Mouse (Mus musculus) spleen, adult 2 months (tissue): ENCODE results near the gene Gm10271. TPM values are rescaled to one million over a fixed set of nuclear protein-coding genes. Genes with fewer than 3 reads are reported as not detected.

Experiments used
- DNase-seq, 2 experiments: peaks; one replicate each; pipeline versions ENCODE4 v3.0.0 to v3.0.0-alpha.2; 2012 to 2021; ENCODE audit warnings: low spot score in 2 of 2, low read depth in 1 of 2
- H3K27ac ChIP-seq: fragments of 200-500 bp; 2 replicates; pipeline ENCODE4 v1.5.1; 2012; ENCODE audit warnings: low read length, inconsistent platforms; ENCODE audit not compliant: insufficient read depth
- H3K27me3 ChIP-seq: fragments of 200-500 bp; 2 replicates; pipeline ENCODE4 v1.6.1; 2012; ENCODE audit warnings: mild to moderate bottlenecking, moderate library complexity, low read length, inconsistent platforms; ENCODE audit not compliant: control insufficient read depth, insufficient read depth
- H3K36me3 ChIP-seq: fragments of 200-500 bp; 2 replicates; pipeline ENCODE4 v1.6.1; 2012; ENCODE audit warnings: mild to moderate bottlenecking, low read length, inconsistent platforms; ENCODE audit not compliant: control insufficient read depth, insufficient read depth
- H3K4me1 ChIP-seq: fragments of 200-500 bp; 2 replicates; pipeline ENCODE4 v1.6.1; 2011; ENCODE audit warnings: inconsistent platforms; ENCODE audit not compliant: control insufficient read depth, insufficient read depth, insufficient read length
- H3K4me3 ChIP-seq: fragments of 200-500 bp; 2 replicates; pipeline ENCODE4 v1.5.1; 2011; ENCODE audit warnings: mild to moderate bottlenecking, inconsistent platforms; ENCODE audit not compliant: insufficient read depth, insufficient read length; ENCODE audit errors: extremely low read depth
- CTCF ChIP-seq: fragments of 200-500 bp; IDR thresholded peaks from 2 replicates; pipeline ENCODE4 v1.5.1; 2011; ENCODE audit warnings: mild to moderate bottlenecking, inconsistent platforms; ENCODE audit not compliant: insufficient read depth, insufficient read length, insufficient replicate concordance; ENCODE audit errors: extremely low read depth
- POLR2A ChIP-seq: fragments of 200-500 bp; IDR thresholded peaks from 2 replicates; pipeline ENCODE4 v1.6.1; 2011; ENCODE audit warnings: low read depth, low read length, inconsistent platforms
- WGBS: fragments of 180-500 bp; shearing (Covaris S2); methylation state at CpG from one replicate; pipeline ENCODE4 v1.1.7; 2018; 5-methylcytosine and 5-hydroxymethylcytosine counted together
- polyA plus RNA-seq: library from polyadenylated mRNA; depleted of rRNA; stranded (reverse); fragments of >200 nt; gene quantifications from 2 replicates; pipeline ENCODE4 v1.2.3, GENCODE M21; 2012

Gene Gm10271
- polyA plus RNA-seq, 1 experiment, result not detected

GRCm38 (mm10) chr10:116977858-116978257, 5.4 kb upstream of the Gm10271 start:
- H3K4me3 ChIP-seq, result no peak overlapping the region
- no peaks in the 10 kb centered on the region for H3K36me3 ChIP-seq
- TF ChIP-seq CTCF, result no peak
- no peak for TF ChIP-seq POLR2A
- no peak overlapping the region for H3K27ac ChIP-seq
- WGBS, result 86% methylated on average over 2 of the region's 2 CpGs
- H3K4me1 ChIP-seq, result no peaks in the 10 kb centered on the region
- no peak for DNase-seq
- no peaks in the 10 kb centered on the region for H3K27me3 ChIP-seq

GRCm38 (mm10) chr10:116977455-116977854, 5.0 kb upstream of the Gm10271 start:
- WGBS, result 56% methylated on average over 4 of the region's 4 CpGs
- Histone ChIP-seq H3K27me3 (no peaks in the 10 kb centered on the region), H3K4me3 (no peak overlapping the region), H3K36me3 (no peaks in the 10 kb centered on the region), H3K27ac (no peak overlapping the region), H3K4me1 (no peaks in the 10 kb centered on the region)
- TF ChIP-seq POLR2A (no peak), CTCF (no peak)
- DNase-seq, result no peak

- Histone ChIP-seq H3K4me1 (no peaks in the 10 kb centered on the region), H3K27ac (no peak overlapping the region), H3K4me3 (no peak overlapping the region), H3K36me3 (no peaks in the 10 kb centered on the region), H3K27me3 (no peaks in the 10 kb centered on the region)
- DNase-seq, result no peak
- WGBS, result 91% methylated on average over 4 of the region's 4 CpGs
- TF ChIP-seq CTCF (no peak), POLR2A (no peak)
Observed at GRCm38 (mm10) chr10:116968741-116969140, 3.7 kb downstream of the Gm10271 start.

- Histone ChIP-seq H3K4me1 (no peaks in the 10 kb centered on the region), H3K4me3 (no peak overlapping the region), H3K27ac (no peak overlapping the region), H3K27me3 (no peaks in the 10 kb centered on the region), H3K36me3 (no peaks in the 10 kb centered on the region)
- DNase-seq, result no peak
- WGBS, result 88% methylated on average over 6 of the region's 6 CpGs
- TF ChIP-seq CTCF, result no peak
- no peak for TF ChIP-seq POLR2A
Observed at GRCm38 (mm10) chr10:116966065-116966464, 6.3 kb downstream of the Gm10271 start.

DNA sequence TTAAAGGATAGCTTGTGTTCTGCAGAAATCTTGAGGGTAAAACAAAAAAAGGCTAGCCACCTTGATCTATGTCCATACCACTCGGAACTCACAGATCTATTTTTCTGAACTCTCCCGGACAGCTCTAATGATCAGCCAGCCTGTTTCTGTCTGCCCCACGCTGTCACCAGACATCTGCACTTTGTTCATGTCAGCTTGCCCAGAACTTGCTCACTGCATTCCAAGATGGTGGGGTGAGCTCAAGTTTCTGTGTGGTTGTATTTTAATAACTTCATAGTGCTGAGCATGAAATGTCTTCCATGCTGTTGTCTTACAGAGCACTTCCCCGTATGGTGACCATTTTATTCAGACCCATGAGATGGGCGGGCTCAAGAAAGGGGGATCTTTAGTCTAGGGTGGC, 7.1 kb downstream of the Gm10271 start:
- Histone ChIP-seq H3K36me3 (no peaks in the 10 kb centered on the region), H3K4me3 (no peak overlapping the region), H3K27me3 (no peaks in the 10 kb centered on the region), H3K4me1 (no peaks in the 10 kb centered on the region), H3K27ac (no peak overlapping the region)
- WGBS, result 80% methylated on average over 5 of the region's 5 CpGs
- TF ChIP-seq POLR2A (no peak), CTCF (no peak)
- no peak for DNase-seq

DNA sequence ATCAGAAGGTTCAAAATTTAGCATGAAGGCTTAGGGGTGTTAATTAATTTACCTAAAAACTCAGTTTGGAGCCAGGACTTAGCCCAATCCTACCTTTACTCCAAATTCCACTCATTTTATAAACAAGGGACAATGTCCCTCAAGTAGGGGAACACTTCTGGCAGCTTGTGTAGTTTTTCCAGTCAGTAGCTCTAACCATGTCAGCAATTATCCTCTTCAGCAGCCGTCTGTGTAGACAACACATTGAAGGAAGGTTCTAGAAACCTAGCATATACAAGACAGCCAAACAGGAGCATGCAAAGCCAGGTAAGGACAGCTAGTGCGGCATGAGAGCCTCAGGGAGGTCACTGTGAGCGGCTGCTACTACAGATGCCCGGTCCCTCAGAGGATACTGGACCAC, 7.8 kb downstream of the Gm10271 start:
- Histone ChIP-seq H3K27me3 (no peaks in the 10 kb centered on the region), H3K27ac (no peak overlapping the region), H3K4me3 (no peak overlapping the region), H3K36me3 (no peaks in the 10 kb centered on the region), H3K4me1 (no peaks in the 10 kb centered on the region)
- no peak for TF ChIP-seq CTCF
- no peak for TF ChIP-seq POLR2A
- 92% methylated on average over 4 of the region's 4 CpGs for WGBS
- DNase-seq, result no peak

DNA sequence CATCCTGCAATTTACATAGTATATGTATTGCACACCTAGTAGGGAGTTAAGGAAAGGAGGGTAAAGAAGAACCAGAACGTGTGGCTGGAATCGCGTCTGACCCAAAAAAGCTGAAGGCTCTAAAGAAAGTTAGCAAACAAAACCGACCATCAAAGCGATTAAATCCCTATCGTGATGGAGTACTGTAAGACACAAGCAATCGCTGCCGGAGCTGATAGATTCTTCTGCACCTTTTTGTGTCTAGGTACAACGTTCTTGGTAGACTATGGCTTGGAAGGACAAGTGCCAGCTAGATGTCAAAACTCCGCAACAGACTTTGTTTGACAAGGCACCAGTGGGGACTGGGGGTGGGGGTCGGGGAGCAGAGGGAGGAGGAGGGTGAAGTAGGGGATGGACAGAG, 8.3 kb downstream of the Gm10271 start:
- no peaks in the 10 kb centered on the region for H3K27me3 ChIP-seq
- no peak for DNase-seq
- H3K36me3 ChIP-seq, result no peaks in the 10 kb centered on the region
- no peak overlapping the region for H3K4me3 ChIP-seq
- no peak for TF ChIP-seq POLR2A
- TF ChIP-seq CTCF, result no peak
- WGBS, result 84% methylated on average over 11 of the region's 11 CpGs
- no peak overlapping the region for H3K27ac ChIP-seq
- no peaks in the 10 kb centered on the region for H3K4me1 ChIP-seq
